Mouse (Mus musculus): Measurements from ENCODE around the gene Acot4. TPM values are rescaled to one million over a fixed set of nuclear protein-coding genes. Genes with fewer than 3 reads are reported as not detected.
"Not testable (repeated sequence)": the region's sequence is repeated elsewhere in the genome, so short reads cannot be mapped to it uniquely, and the experiment has no call there.

Acot4 gene
- polyA plus RNA-seq, 1 experiment from 2014 or later: 0.19 TPM

DNA sequence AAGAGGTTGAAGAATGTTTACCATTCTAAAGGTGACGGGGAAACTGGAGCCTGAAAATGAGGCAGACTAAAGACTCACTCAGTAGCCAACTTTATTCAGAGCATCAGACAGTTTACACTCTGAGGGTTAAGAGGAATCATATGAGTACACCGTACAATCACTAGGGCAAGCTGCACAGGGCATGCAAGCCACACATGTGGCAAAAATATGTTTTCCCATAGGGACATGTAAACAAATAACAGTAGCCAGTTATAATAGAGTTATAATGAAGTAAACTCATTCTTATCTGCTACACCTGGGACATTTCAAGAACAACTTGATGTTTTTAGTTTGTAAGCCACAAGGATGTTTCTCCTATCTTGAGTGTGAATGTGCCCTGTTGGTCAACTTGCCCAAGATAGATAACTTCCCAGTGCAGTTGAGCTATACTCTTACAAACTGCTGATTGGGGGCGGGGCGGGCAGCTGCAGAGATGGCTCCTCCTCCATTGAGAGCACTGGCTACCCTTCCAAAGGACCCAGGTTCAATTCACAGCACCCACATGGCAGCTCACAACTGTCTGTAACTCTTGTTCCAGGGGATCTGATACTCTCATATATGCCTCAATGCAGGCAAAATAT, 39.3 kb downstream of the Acot4 start:
- no peak overlapping the region for H3K9ac ChIP-seq
- WGBS: 79% methylated on average over 4 of the region's 4 CpGs

DNA sequence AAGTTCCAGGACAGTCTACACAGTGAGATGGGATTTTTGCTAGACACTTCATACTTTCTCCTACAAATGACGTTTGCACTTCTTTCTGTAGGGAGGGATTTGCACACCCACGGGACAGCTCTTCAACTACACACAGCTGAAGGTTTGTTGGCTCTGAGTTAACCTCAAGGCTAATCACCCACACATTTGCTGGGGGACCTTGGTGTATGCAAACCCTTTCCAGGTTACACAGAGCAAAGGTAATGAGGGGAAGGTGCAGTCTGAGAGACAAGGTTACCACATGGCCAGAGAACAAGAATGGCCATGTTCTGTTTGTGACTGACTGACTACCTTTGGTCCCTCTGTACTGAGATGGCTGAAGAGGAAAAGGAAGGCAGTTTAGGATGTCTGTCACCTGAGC, 45.7 kb downstream of the Acot4 start:
- H3K27ac ChIP-seq (replicated peaks): no peak overlapping the region
- H3K36me3 ChIP-seq: no peaks in the 10 kb centered on the region
- 0 out of 2 replicates have a peak, but pooled peaks cover 7% of the 10 kb centered on the region for H3K9me3 ChIP-seq
- no peak overlapping the region for H3K9ac ChIP-seq
- H3K4me2 ChIP-seq: no peak overlapping the region
- H3K4me1 ChIP-seq: no peaks in the 10 kb centered on the region
- no peaks in the 10 kb centered on the region for H3K27me3 ChIP-seq (replicated peaks)
- no peak overlapping the region for H3K4me3 ChIP-seq
- 72% methylated on average over 2 of the region's 2 CpGs for WGBS
- ATAC-seq (ENCODE audit: extremely low read depth, insufficient number of reproducible peaks, low FRiP score, low TSS enrichment): no peak

More for the DNA sequence above, 39.3 kb downstream of the Acot4 start:
- no peaks in the 10 kb centered on the region for H3K4me1 ChIP-seq
- ATAC-seq (ENCODE audit: extremely low read depth, insufficient number of reproducible peaks, low FRiP score, low TSS enrichment): no peak
- no peaks in the 10 kb centered on the region for H3K9me3 ChIP-seq
- H3K27ac ChIP-seq (replicated peaks): no peak overlapping the region
- H3K27me3 ChIP-seq (replicated peaks): no peaks in the 10 kb centered on the region; the same call in 1 of the 2 replicates
- no peak overlapping the region for H3K4me2 ChIP-seq
- no peak overlapping the region for H3K4me3 ChIP-seq
- H3K36me3 ChIP-seq: no peaks in the 10 kb centered on the region

DNA sequence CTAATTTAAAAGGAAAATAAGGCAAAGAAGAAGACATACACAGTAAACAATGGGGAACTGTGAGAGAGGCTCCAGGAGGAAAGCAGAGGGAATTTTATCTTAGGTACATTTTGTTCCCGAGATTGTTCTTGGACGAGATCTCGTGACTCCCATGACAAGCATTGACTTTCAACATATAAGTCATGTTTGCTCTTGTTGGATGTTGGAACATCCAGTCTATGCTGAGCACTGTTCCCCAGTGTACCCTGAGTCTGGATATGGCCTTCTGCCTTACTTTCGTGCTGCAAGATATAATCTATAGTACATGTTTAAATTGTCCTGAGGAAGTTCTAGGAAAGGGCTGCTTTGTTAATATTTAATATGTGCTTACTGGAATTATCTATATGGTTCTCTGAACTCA, 46.4 kb downstream of the Acot4 start:
- Histone ChIP-seq H3K4me3 (no peak overlapping the region), H3K27ac (replicated peaks) (no peak overlapping the region), H3K4me1 (no peaks in the 10 kb centered on the region), H3K27me3 (replicated peaks) (no peaks in the 10 kb centered on the region), H3K4me2 (no peak overlapping the region), H3K36me3 (no peaks in the 10 kb centered on the region), H3K9me3 (peaks cover 12% of the 10 kb centered on the region; the same call in 1 of the 2 replicates), H3K9ac (no peak overlapping the region)
- 71% methylated on average over 4 of the region's 4 CpGs for WGBS
- no peak for ATAC-seq (ENCODE audit: extremely low read depth, insufficient number of reproducible peaks, low FRiP score, low TSS enrichment)

DNA sequence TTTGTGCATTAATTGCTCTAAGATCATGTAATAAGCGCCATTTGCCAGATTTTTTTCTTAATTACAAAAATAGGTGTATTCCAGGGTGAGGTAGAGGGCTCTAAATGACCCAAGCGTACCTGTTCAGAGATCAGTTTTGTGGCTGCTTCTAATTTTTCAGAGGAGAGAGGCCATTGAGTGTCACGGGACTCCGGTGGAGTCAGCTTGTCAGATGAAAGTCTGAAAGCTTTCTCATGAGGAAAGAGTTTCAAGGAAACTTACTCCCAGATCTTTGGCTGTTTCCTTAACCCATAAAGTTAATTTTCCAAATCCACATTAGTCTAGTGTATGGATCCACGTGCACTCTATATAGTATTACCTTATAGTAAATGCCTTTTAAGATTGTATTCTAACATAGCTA, 56.5 kb downstream of the Acot4 start:
- H3K9ac ChIP-seq; ATAC-seq (ENCODE audit: extremely low read depth, insufficient number of reproducible peaks, low FRiP score, low TSS enrichment); H3K4me2 ChIP-seq; H3K36me3 ChIP-seq; H3K27me3 ChIP-seq (replicated peaks); H3K4me3 ChIP-seq; H3K4me1 ChIP-seq; H3K27ac ChIP-seq (replicated peaks): not testable (repeated sequence)
- WGBS: 75% methylated on average over 5 of the region's 5 CpGs
- peaks cover 35% of the 10 kb centered on the region for H3K9me3 ChIP-seq

Other genes with a start within 250 kb of the Acot4 start
- gene Numb, start 116.4 kb upstream of the Acot4 start, polyA plus RNA-seq (2015; fragmentation: Nextera tagmentation; extraction: Ambion mirVana): 28.1 and 32.2 TPM in 2 replicates
- gene Riox1, start 87.8 kb upstream of the Acot4 start, polyA plus RNA-seq (2015; fragmentation: Nextera tagmentation; extraction: Ambion mirVana): 8.3 and 8.7 TPM in 2 replicates
- not detected in 2 replicates for gene Heatr4, start 53.5 kb upstream of the Acot4 start, polyA plus RNA-seq (2015; fragmentation: Nextera tagmentation; extraction: Ambion mirVana)
- 55.7 and 61.2 TPM in 2 replicates for gene Acot2, start 50.5 kb upstream of the Acot4 start, polyA plus RNA-seq (2015; fragmentation: Nextera tagmentation; extraction: Ambion mirVana)
- 20.8 and 22.4 TPM in 2 replicates for gene Acot1, start 28.9 kb upstream of the Acot4 start, polyA plus RNA-seq (2015; fragmentation: Nextera tagmentation; extraction: Ambion mirVana)
- gene Gm49366, start 556 bp downstream of the Acot4 start, polyA plus RNA-seq (2015; fragmentation: Nextera tagmentation; extraction: Ambion mirVana): not detected in 2 replicates
- 0.20 and 0.52 TPM in 2 replicates for gene Acot3, start 13.8 kb downstream of the Acot4 start, polyA plus RNA-seq (2015; fragmentation: Nextera tagmentation; extraction: Ambion mirVana)
- gene Acot5, start 30.9 kb downstream of the Acot4 start, polyA plus RNA-seq (2015; fragmentation: Nextera tagmentation; extraction: Ambion mirVana): 0.14 TPM in 1 of 2 replicates, not detected in the other
- gene Acot6, start 62.3 kb downstream of the Acot4 start, polyA plus RNA-seq (2015; fragmentation: Nextera tagmentation; extraction: Ambion mirVana): 0.71 and 0.74 TPM in 2 replicates
- 2.2 and 2.6 TPM in 2 replicates for gene Dnal1, start 76.0 kb downstream of the Acot4 start, polyA plus RNA-seq (2015; fragmentation: Nextera tagmentation; extraction: Ambion mirVana)
- gene Pnma1, start 110.1 kb downstream of the Acot4 start, polyA plus RNA-seq (2015; fragmentation: Nextera tagmentation; extraction: Ambion mirVana): 0.48 and 0.65 TPM in 2 replicates
- 6.8 and 7.3 TPM in 2 replicates for gene Elmsan1, start 180.5 kb downstream of the Acot4 start, polyA plus RNA-seq (2015; fragmentation: Nextera tagmentation; extraction: Ambion mirVana)
- gene Ptgr2, start 246.9 kb downstream of the Acot4 start, polyA plus RNA-seq (2015; fragmentation: Nextera tagmentation; extraction: Ambion mirVana): 58.0 and 65.3 TPM in 2 replicates

Measured in heart, embryonic 13.5 days (tissue).